In genomic region chr14:14490501-14490900, GRCm38 (mm10) we compare ENCODE assay signal across 17 mouse cellular contexts.
"Had no signal": no experiment of that assay in that cellular context is flagged by ENCODE, and none has a peak within 500 bp of the region (broad histone marks: within the 10 kb centered on the region; RNA-seq: fewer than 3 reads in every experiment).

No protein-coding gene starts in this region.

- H3K4me3 ChIP-seq: midbrain, embryonic 10.5 days; midbrain, embryonic 12.5 days; myocyte; neural tube, embryonic 13.5 days; neural tube, embryonic 15.5 days; stomach, embryonic 15.5 days had no signal

- H3K4me1 ChIP-seq: midbrain, embryonic 10.5 days; midbrain, embryonic 12.5 days; neural tube, embryonic 13.5 days; neural tube, embryonic 15.5 days; stomach, embryonic 15.5 days had no signal

- H3K36me3 ChIP-seq: midbrain, embryonic 10.5 days; midbrain, embryonic 12.5 days; neural tube, embryonic 13.5 days; neural tube, embryonic 15.5 days; stomach, embryonic 15.5 days had no signal

- H3K27me3 ChIP-seq: midbrain, embryonic 12.5 days; neural tube, embryonic 13.5 days; neural tube, embryonic 15.5 days; stomach, embryonic 15.5 days had no signal

- DNase-seq: lung, adult 18-20 months; lung, embryonic 14.5 days; lung, postnatal 10 days; lung, postnatal 4 days; midbrain, embryonic 14.5 days; retina, postnatal 1 day; right cerebral cortex, postnatal 14 days; thymus, adult 2 months; thymus, postnatal 25 days; thymus, postnatal 4 days had no signal

- H3K27ac ChIP-seq: midbrain, embryonic 10.5 days; midbrain, embryonic 12.5 days; neural tube, embryonic 13.5 days; neural tube, embryonic 15.5 days; stomach, embryonic 15.5 days; stomach, postnatal 0 days had no signal
